Mouse (Mus musculus) lung, adult 10 weeks (tissue): ENCODE results near the gene Pou6f1. TPM values are rescaled to one million over a fixed set of nuclear protein-coding genes. Genes with fewer than 3 reads are reported as not detected.

Experiments used
- polyA plus RNA-seq: library from polyadenylated mRNA; stranded (reverse); fragments of 350-450 nt; fragmentation: Illumina TruSeq; extraction: RNeasy Lipid Tissue Mini Kit (QIAGEN cat#74804); gene quantifications from one replicate; pipeline ENCODE4 v1.2.3, GENCODE M21; 2014; ENCODE audit warnings: low read depth, low replicate concordance; ENCODE audit not compliant: insufficient read depth

Pou6f1 gene
- 9.9 TPM for polyA plus RNA-seq

DNA sequence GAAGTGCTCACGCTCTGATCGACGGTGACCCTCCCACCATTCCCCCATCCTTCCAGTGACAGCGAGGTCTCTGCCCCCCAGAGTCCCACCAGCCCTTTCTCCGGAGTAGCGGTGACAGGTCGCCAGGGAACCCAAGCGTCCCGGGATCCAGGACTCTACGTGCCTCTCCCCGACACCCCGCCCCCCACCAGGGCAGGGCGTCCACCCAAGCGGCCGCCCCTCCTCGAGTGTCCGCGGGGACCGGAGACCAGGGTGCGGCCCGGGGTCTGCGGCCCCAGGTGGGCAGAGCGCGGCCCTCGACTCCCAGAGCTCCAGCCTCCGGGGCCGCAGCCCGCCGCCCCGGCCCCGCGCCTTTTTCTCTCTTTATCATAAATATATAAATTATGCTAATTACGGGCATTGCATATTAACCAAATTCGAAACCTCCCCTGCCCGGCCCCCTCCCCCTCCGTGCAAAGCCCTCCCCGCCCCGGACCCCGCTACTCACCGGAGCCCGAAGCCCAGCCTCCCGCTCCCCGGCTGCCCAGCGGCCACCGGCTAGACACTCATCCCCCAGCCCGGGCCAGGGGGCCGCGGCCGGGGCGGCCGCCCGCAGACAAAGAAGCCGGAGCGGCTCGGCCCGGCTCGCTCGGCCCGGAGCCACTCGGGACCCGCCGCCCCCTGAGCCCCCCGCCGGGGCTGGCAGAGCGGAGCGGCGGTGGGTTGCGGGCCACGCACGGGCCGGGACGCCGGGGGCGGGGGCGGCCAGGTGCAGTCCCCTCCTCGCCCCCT, at the start of gene Pou6f1:
Gene Pou6f1 (minus strand): TSS at position 709 of the 771 bp plus-strand sequence.

DNA sequence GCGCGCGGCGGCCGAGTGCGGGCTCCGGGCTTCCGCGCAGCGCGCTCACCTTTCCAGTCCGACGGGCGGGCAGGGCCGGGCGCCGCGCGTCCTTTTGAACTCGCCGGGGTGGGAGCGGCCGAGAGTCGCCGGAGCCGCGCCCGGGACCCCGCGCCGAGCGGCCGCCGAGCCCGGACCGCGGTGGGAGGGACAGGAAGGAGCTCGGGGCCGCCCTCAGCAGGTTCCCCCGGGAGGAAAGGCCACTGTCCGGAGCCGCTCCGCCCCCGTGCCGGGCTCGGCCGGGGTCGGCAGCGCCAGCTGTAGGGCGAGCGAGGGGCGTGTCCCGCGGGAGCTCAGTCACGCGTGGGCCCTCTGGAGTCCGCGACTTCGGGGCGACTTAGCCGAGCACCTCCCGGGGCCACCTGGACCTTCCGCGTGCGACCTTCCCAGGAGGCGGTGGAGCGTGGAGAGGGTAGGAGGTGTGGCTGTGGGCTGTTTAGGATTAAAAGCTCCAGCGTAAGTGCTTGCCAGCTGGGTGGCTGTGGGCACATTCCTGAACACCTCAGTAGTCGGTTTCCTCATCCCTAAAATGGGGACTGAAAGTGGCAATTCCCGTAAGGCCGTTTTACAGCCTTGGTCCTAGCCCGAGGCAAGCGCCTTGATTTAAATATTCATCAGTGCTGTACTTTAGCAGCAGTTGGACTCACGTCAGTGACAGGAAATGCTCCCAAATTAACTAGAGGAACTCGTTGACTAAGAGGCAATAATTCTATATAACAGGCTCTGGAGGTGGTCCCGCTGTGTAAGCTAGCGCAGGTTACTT, 37.1 kb upstream of the Pou6f1 start, which contains the start of gene Smagp:
Gene Smagp (minus strand): TSS at position 241 of the 802 bp plus-strand sequence.

DNA sequence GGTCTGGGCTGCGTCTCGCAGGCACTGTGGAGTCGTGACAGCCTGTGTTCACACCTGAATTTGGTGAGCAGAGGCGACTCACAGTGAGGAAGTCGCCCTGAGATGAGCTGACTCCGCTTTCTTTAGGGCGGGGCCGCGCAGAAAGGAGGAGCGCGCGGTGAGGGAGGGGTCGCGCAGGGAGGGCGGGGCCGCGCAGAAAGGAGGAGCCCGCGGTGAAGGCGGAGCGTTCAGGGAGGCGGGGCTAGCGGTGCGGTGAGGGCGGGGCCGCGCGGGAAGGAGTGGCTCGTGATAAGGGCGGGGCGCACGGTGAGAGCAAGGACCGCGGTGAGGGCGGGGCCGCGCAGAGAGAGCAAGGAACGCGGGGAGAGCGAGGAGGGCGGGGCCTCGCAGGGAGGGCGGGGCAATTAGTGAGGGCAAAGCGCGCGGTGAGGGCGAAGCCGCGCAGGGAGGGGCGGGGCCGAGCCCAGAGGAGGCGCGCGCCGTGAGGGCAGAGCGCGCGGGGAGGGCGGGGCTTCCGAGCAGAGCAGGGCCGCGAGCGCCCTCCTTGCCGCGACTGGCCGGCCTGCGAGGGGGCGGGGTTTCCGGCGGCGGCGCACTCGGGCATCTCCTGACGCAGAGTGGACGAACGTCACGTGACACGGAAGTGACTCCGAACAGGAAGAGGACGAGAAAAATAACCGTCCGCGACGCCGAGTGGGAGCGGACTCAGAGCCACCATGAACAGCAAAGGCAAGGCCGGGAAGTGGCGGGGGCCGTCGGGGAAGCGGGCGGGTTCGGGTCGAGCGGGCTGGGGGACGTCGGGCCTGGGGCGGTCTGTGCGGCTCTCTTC, 15.4 kb upstream of the Pou6f1 start, which contains the start of gene Dazap2:
Gene Dazap2 (plus strand): TSS at position 354 of the 829 bp plus-strand sequence.

DNA sequence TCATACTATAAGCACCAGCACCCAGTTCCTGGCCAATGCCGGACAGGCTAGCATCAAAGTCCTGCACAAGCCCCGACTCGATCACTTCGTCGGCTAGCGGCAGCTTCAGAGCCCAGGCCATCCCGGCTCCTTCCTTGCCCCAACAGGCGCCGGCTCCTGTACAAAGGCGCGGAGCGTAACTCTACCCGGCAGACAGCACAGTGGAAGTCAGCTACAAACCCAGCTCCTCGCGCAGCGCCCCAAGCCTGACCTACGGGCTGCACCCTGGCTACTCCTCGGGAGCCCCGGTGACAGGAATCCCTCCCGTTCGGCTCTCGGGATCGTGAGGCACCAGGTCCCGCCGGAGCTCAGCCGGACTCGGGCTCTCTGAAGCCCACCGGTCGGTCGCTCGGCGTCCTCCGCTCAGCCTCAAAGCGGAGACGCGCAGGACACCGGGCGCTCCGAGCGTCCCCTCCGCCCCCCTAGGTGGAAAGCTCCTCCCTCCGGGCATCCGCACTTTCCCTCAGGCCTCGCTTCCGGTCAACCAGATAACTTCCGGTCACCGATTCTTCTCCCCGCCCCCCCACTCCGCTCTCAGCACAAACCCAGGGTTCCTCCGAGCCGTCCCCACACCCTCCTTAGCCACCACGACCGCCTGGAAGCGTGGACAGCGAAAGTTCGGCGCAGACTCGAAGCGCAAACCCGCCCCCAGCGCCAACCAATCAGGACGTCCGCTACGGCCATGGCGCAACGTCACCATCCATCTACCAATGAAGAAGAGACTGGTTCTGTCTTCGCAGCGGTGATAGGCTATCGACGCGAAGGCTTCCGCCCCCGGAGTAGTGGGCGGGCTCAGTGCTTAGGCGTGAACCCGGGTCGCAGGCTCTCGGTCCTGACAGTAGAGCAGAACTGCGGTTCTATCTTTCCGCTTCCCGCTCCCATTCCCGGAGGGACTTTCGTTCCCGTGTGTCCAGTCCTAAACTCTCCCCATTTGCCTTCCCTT, 48.2 kb downstream of the Pou6f1 start, which contains the start of gene Tfcp2:
Gene Tfcp2 (minus strand): TSS at position 683 of the 982 bp plus-strand sequence.

Other genes starting within 250 kb of the Pou6f1 start
- gene Methig1, start 246.8 kb downstream of the Pou6f1 start, polyA plus RNA-seq = not detected
- 0.19 TPM for gene Mettl7a2, start 246.8 kb downstream of the Pou6f1 start, polyA plus RNA-seq
- gene Higd1c, start 235.4 kb downstream of the Pou6f1 start, polyA plus RNA-seq = not detected
- not detected for gene Gm5475, start 177.8 kb downstream of the Pou6f1 start, polyA plus RNA-seq
- gene Slc11a2, start 174.9 kb downstream of the Pou6f1 start, polyA plus RNA-seq = 18.1 TPM
- 14.9 TPM for gene Letmd1, start 131.0 kb downstream of the Pou6f1 start, polyA plus RNA-seq
- gene Csrnp2, start 104.5 kb downstream of the Pou6f1 start, polyA plus RNA-seq = 1.3 TPM
- gene Tfcp2, start 48.0 kb downstream of the Pou6f1 start, polyA plus RNA-seq = 5.3 TPM
- gene Dazap2, start 15.4 kb upstream of the Pou6f1 start, polyA plus RNA-seq = 204 TPM
- gene Smagp, start 37.0 kb upstream of the Pou6f1 start, polyA plus RNA-seq = 78.5 TPM
- gene Bin2, start 69.6 kb upstream of the Pou6f1 start, polyA plus RNA-seq = 13.1 TPM
- gene Cela1, start 87.9 kb upstream of the Pou6f1 start, polyA plus RNA-seq = 4.8 TPM
- gene Galnt6, start 129.4 kb upstream of the Pou6f1 start, polyA plus RNA-seq = 4.6 TPM
- gene Slc4a8, start 161.8 kb upstream of the Pou6f1 start, polyA plus RNA-seq = 2.2 TPM